Mouse (Mus musculus): Measurements from ENCODE around the gene Sh3gl2. TPM values are rescaled to one million over a fixed set of nuclear protein-coding genes. Genes with fewer than 3 reads are reported as not detected.

Gene Sh3gl2
- polyA plus RNA-seq, 1 experiment from 2014 or later = 33.7 TPM

GRCm38 (mm10) chr4:85686160-85686559 is 481.2 kb downstream of the Sh3gl2 start:
- WGBS = 89% methylated on average over 4 of the region's 4 CpGs
- Histone ChIP-seq H3K27ac (no peak overlapping the region), H3K4me1 (replicated peaks) (no peaks in the 10 kb centered on the region), H3K27me3 (no peaks in the 10 kb centered on the region), H3K4me3 (replicated peaks) (no peak overlapping the region), H3K36me3 (no peaks in the 10 kb centered on the region), H3K9me3 (no peaks in the 10 kb centered on the region), H3K9ac (replicated peaks) (no peak overlapping the region), H3K4me2 (replicated peaks) (no peak overlapping the region)
- no peak for ATAC-seq

Data from midbrain, embryonic 13.5 days (tissue).